Mouse (Mus musculus) spleen, adult 18-20 months (tissue): ENCODE data around the gene Lrch1.

Experiments
- DNase-seq, 2 experiments: peaks; one replicate each; pipeline ENCODE4 v3.0.0; 2022; ENCODE audit warnings: mixed read lengths in 2 of 2

Lrch1 gene

GRCm38 (mm10) chr14:74797386-74798062, 150.2 kb downstream of the Lrch1 start:
- no peak for DNase-seq

DNA sequence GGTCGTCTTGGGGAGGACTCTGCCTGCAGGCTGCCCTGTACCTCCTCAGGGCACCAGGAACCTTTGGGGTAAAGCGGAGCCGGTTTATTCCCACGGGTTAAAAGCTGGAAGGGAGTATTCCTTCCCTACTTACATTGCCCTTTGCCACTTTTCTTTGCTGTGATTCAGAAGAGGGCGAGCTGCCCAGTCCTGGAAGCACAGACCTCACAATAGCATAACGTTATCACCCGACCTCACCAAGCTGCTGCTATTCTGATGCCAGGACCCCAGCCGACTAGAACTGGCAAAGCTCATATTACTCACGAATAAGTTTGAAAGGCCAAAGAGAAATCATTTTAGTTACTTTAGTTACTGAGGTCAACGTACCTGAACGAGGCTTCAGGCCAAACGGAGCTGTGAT, 152.7 kb downstream of the Lrch1 start:
- DNase-seq: no peak

DNA sequence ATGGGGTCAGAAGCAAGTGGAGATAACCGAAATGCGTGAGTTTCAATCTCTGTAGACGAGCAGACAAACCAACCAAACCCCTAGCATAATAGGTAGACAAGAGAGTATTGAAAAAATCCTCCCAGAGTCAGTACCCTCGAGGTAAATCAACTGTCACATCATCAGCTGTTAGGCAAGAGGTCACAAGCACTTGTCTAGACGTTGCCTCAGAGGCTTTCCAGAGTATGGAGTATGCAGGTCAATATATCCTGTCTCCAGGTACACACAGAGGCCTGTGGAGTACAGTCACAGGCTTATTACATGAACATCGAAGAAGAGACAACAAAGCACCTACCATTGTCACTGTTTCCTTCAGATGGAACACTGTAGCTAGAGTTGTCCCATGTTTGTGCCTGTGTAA, 154.9 kb downstream of the Lrch1 start:
- no peak for DNase-seq

GRCm38 (mm10) chr14:74790535-74790934, 157.1 kb downstream of the Lrch1 start:
- no peak for DNase-seq

- DNase-seq: no peak
Observed at GRCm38 (mm10) chr14:74788766-74789165, 158.9 kb downstream of the Lrch1 start.

DNA sequence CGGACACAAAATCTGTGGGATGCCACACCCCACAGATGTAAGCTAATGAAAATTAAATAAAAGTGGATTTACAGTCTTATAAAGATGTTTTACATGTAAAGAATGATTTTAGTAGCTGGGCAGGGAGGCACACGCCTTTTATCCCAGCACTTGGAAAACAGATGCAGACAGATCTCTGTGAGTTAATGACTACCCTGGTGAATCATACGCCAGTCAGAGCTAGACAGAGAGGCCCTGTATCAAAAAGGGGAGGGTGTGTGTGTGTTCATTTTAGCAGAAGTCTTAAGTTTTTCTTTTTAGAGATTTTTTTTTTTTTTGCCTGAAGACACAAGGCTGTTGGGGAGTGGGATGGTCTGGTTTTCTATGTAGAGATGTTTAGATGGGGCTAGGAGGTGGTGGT, 160.0 kb downstream of the Lrch1 start:
- DNase-seq: no peak

DNA sequence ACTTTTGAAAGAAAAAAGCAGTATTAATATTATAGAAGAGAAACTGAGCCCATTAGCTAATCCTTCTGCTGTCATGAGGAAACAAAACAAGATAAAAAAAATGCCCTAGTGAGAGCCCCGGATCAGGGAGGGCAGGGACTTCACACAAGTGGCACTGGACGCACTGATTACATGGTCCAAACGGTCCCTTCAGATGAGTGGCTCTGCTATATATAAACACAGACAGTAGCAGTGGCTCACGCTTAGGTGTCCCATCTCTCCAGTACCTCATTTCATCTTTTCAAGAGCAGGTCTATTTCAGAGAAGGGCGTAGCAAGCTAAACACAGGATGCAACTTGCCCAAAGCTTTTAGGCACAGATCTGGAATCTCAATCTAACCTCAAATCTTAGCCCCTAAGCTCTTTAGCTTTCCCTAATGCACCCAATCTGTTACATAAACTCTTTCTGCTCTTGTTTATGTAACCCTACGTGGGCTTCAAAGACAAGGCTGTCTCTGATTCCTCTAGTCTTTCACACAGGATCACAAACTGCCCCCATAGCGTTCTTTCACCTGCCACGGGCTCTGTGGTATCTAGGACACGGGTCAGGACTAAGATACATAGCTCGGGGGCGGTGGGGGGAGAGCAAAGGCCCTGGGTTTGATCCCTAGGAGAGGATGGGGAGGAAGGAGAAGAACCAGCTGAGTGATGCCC, 163.3 kb downstream of the Lrch1 start:
- no peak for DNase-seq

GRCm38 (mm10) chr14:74774046-74774619, 173.5 kb downstream of the Lrch1 start:
- no peak for DNase-seq

DNA sequence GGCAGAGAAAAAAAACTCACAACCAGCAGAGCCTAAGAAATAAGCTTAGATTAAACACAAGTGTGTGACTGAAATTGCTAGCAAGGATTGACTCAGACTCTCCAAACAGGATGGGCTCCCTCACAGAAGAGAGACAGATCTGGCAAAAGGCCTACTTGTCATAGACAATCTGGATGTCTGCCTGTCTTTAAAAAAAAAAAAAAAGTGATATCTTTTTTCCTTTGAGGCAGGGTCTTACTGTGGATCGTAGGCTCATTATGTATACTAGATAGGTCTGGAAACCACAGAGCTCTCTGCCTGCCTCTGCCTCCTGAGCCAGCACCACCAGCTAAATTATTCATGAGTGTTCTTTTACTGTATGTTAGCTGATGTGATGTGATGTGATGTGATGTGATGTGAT, 179.8 kb downstream of the Lrch1 start:
- no peak for DNase-seq

- peak; percentile 57 to 79 for DNase-seq
Observed at GRCm38 (mm10) chr14:74764191-74764918, 183.3 kb downstream of the Lrch1 start.

DNA sequence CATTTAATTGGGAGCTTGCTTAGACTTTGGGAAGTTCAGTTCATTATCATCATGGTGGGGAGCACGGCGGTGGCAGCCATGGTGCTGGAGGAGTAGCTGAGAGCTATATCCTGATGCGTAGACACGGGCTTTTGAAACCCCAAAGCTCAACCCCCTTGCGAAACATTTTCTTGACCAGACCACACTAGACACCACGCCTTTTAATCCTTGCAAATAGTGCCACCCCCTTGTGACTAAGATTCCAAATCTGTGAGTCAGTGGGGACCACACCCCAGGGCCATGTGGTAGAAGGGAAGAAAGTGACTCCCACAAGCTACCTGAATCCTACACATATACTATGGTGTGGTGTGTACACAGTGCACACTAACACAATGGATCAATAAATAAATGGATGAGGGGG, 210.8 kb downstream of the Lrch1 start:
- DNase-seq: no peak

DNA sequence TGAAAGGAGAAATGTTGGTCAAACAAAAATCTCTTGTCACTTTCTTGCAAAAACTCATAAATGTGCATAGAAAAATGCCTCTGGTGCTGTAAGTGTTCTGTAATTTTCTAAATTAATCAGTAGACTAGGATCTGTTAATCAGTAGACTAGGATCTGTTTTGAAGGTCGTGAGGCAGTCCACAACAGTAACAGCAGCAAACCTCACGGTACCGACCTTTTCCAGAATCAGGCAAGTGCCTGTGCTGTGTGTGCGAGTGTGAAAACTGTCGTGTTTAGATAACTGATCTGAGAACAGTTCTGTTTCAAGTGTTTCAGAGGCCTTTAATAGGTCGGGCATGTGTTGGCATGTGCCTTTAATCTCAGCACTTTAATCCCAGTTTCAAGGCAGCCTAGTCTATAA, 212.2 kb downstream of the Lrch1 start:
- DNase-seq: no peak

- no peak for DNase-seq
Observed at GRCm38 (mm10) chr14:74733397-74733796, 214.3 kb downstream of the Lrch1 start.

DNA sequence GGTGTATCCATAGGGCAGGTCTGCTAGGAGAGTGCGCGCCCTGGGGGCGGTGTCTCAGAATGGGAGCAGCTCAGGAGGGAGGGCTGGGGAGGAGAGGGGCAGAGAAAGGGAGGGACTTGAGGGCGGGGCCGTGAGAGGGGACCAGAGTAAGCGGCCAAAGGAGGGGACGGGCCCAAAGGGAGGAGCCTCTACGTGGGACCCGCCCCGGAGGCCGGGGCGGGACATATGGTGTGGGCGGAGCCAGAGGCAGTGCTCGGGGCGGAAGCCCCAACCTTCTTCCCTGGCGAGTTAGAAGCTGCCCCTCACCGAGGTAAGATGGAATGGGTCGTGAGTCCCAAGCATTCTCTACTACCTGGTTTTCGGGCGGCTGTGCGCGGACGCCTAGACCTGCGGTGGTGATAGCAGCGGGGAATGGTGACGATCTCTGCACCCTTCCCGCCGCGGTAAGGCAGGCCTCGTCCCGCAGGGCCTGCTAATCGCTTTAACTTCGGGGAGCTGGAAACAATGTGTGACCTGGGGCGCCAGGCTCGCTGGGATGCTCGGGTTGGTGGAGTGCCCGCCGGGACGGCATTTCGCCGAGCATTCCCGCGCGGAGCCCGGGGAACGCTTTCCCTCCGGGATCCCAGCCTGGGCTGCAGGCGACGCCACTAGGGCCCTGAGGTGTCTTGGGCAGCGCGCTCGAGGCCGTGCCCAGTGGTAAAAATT, 215.4 kb downstream of the Lrch1 start, which contains the start of gene Esd:
TSS of gene Esd (plus strand) at position 219 of the 705 bp plus-strand sequence.
- DNase-seq: peak; percentile 93 to 95

DNA sequence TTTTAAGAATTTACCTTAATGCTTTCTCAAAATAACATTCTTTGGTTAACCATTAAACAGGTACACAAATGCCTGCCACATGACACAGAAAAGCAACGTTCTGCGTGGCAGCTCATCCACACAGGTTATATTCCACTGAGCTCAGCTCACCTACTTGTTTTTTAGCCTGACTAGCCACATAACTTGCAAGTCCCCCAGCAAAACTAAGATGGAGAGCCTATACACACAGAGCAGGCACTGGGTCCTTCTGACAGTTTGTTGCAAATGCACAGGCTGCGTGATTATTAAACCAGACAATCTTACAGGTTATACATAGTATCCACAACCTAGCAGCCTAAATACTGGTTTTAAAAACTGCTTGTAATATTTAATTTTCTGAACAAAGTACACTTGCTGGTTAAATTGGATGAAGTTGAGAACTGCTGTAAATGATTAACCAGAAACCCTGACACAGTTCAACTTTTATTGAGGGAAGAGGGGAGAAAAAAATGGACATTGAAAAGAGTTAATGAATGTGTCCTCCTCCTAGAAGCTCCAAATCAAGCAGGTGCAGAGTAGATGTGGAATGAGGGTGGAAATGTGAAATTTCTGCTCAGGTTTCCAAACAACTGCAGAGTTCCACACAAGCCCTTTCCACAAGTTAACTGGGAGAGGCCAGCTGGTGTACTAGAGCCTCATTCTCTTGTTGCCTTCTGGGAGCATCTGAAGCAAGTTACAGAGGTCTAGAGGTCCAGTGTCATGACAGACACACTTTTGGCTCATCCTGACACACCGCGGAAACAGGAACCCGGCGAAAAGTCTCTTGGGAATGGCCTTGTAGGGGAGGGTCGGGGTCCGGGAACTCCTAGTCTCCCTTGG, 216.2 kb downstream of the Lrch1 start:
- no peak for DNase-seq

DNA sequence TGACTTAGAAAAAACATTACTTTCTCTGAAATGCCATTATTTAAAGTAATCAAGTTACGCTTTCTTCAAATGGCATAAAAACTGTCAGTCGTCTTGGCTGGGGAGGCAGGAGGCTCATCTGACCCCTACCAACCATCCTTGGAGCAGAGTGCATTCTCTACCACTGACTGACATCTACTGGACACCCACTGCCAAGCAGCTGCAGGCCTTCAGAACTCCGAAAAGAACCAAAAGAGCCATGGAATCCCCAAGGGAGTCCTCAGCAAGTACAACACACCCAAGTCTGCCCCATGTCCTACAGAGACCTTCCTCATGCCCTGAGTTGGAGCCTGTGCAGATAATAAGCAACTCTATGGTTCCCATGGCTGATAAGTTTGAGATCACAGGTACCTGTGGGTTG, 224.1 kb downstream of the Lrch1 start:
- DNase-seq: no peak

GRCm38 (mm10) chr14:74709054-74709453, 238.6 kb downstream of the Lrch1 start:
- DNase-seq: peak in 1 of 2 experiments; percentile 16
